Mouse (Mus musculus) c-Kit-positive CD71-positive TER-119-positive erythroid progenitor cells, embryonic 14.5 days (primary cell): ENCODE measurements around the gene Stim1.
"Not testable (repeated sequence)": the region's sequence is repeated elsewhere in the genome, so short reads cannot be mapped to it uniquely, and the experiment has no call there.

Source experiments
- DNase-seq: peaks from one replicate; pipeline ENCODE4 v3.0.0-alpha.2; 2013; ENCODE audit warnings: low spot score

Gene Stim1

DNA sequence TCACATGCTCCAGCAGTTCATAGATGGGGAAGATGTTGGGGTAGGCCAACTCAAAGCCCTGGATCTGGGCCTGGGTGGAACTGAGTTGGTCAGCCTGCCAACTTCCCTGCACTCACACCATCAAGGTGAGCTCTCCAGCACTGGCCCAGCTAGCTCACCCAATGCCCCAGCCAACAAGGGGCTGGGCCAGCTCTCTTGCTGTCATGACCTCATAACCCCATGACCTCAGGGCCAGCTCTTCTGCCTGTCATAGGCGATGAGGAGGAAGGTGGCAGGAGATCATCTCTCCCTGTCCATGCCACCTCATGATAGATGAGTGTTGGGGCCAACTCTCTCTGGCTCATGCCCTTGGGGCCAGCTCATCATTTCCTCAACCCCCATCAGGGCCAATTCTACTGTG is 96.2 kb downstream of the Stim1 start:
- DNase-seq = no peak

DNA sequence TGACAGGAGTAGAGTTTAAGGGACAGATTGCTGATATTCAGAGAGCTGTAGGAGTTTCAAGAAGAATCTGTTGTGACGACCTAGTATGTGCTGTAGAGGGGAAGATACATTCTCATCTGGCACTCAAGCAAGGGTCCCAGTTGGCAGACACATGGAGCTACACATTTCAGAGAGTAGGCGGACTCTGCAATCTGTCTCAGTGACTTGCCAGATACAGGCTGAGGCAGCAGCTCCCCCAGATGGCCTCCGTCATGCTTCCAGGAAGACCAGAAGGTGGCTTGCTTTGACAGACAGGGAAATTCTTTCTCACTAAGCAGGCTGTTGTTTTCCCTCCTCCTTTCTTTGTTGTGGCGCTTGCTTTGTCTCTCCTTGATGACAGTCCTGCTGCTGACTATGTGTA is 102.1 kb downstream of the Stim1 start:
- DNase-seq = no peak

DNA sequence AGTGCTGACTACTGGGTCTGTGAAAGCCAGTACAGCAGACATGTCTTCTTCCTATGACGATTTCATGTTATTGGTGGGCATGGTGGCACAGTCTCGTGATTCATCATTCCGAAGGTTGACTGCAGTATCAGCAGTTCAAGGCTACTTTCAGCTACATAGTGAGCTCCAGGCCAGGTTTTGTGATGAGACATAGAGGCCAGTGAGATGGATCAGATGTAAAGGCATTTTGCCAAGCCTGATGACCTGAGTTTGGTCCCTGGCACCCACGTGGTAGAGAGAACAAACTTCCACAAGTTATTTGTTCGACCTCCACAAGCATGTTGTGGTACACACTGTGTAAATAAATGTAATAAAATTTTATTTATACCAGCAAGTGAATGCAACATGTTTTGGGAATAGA is 102.9 kb downstream of the Stim1 start:
- no peak for DNase-seq

DNA sequence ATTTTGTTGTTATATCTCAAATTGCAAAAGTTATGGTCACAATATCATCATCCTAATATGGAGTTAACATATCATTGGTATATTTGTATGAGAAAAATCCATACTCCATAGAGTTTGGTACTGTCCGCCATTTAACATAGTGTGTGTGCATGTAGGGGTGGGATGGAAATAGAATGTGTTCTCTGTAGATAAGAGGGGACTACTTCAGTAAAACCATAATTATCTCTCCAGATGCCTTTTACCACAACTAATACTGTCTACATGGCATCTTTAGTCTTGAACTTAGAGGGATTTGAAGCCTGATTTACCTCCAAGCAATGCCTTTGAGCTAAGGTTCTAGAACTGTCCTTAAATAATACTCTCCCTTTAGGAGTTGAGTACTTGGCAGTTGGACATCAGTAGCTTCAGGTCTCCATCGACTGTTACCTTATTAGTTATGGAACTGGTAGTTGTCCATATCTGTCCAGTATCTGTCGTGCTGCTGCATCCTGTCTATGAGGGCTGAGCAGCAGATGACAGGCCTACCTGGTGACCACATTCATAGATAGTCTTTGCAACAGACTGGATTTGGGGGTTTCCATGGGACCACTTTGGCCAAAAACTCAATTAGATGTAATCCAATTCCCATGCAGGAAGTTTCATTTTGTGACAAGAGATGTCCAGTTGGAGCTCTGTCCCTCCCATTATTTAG is 105.9 kb downstream of the Stim1 start:
- peak; percentile 42 for DNase-seq

DNA sequence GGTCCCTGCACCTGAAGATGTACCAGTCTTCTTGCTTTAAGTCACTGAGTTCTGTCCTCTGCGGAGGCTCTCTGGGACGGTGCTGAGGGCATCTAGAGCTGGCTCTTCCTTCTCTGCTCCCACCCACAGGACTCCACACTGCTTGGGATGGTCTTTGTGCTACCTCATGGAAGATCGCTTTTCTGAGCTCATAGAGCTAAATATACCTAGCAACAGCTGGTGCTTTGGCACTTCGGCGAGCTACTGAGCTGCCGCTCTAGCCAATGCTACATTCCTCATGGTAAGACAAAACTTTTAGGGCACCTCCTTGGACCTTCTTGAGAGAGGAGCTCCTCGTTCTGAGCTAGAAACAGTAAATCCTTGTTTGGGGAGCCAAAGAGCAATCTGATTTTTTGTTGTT is 115.6 kb downstream of the Stim1 start:
- DNase-seq = no peak

DNA sequence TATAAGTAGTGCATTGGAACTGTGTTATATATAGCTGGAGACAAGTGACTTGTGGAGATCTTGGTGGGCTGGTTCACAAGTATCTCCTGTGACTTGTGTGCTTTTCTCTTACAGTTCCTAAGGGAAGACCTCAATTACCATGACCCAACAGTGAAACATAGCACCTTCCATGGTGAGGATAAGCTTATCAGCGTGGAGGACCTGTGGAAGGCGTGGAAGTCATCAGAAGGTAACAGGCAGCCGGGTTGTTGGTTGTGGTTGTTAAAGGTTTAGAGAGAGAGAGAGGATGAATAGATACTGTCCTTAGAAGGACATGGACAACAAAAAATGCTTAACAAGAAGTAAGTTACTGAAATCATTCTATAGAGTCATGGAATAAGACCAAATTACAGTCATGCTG is 118.4 kb downstream of the Stim1 start:
- no peak for DNase-seq

DNA sequence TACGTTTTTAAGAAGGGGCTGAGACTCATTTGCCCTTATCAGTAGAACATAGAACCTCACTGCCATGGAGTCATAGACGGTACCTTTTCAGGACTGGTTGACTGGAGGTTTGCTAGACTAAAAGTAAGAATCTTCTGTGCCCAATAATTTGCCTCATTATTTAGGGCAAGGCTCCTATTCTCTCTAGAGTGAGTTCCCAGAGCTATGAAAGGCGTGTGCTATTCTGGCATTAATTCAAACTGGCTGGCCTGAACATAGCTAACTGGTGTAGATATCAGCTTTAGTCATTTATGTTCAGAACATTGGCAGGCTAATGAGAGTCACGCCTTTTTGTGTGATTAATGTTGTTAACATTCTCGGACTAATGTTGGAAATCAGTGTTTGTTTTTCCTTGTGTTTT is 121.5 kb downstream of the Stim1 start:
- no peak for DNase-seq

DNA sequence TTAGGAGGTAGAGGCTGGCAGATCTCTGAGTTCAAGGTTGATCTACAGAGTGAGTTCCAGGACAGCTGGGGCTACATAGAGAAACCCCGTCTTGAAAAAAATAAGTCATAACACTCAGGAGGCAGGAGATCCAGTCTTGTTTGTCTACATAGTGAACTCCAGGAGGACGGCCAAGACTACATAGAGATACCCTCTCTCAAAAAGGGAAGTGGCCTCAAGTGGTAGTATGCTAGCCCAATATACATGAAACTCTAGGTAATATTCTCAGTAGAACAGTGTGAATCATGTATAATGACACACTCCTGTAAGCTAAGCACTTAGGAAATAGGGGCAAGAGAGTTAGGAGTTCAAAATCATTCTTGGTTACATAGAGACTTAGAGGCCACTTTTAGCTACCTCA is 126.3 kb downstream of the Stim1 start:
- DNase-seq = no peak

DNA sequence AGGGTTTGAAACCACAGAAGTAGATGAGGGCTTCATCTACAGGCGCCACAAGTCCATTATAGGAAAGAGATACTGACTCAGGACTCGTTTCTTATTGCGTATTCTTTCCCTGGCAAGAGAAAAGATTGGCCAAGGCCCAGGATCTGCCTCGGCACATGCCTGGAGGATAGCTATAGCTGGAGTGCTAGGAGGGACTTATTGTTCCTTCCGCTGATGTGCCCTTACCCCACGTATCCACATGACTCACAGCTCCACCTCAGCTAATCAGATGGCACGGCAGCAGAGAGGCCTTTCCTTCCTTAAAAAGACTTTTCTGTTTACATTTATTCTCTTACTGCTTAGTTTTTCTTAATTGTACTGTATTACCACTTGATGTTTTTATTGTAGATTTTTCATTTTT is 128.3 kb downstream of the Stim1 start:
- no peak for DNase-seq

DNA sequence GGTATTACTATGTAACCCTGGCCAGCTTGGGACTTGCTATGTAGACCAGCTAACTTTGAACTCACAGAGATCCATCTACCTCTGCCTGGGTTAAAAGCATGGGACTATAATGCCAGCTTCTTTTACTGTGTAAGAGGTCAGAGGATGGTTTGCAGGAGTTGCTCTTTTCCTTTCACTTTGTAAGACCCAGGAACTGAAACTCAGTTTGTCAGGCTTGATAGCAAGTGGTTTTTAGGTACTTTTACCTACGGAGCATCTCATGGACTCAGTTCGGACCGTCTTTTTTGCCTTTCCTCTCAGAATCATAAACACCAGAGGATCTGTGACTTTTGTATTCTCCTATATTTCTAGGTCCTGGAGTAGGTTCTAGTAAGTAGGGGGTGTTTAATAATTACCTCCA is 128.7 kb downstream of the Stim1 start:
- no peak for DNase-seq

DNA sequence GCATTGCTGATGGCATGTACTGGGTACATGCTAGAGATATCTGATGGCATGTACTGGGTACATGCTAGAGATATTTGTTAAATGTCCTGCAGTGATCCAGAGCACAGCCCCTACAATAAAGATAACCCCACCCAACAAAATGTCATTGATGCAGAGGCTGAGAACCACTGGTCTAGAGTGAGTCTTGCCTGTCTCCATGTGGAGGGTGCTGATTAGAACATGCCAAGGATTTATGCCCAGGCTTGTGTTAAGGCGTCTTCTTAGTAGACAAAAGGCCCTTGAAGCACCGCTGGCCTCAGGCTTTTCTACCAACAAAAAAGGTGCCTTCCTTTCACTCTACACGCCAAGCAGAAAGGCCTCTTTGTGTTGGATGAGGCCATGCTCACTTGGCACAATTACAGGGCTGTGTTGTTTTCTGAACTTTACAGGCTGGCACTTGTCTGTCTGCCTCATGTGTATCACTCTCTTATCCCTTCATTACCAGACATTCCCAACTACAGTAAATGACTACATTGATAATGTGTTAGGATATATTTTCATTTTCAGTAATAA is 131.7 kb downstream of the Stim1 start:
- DNase-seq = no peak

DNA sequence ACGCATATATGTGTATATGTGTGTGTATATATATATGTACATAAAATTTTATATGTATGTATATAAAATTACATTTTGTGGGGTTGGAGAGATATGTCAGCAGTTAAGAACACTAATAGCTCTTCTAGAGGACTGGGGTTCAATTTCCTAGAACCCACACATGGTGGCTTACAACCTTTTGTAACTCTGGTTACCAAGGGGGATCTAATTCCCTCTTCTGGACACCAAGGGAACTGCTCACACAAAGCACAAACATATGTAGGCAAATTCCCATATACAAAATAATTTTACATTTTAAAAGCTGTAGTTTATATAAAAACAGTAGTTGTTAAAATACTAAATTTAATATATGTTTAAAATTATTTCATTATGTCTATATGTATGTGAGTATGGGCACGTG is 136.5 kb downstream of the Stim1 start:
- no peak for DNase-seq

DNA sequence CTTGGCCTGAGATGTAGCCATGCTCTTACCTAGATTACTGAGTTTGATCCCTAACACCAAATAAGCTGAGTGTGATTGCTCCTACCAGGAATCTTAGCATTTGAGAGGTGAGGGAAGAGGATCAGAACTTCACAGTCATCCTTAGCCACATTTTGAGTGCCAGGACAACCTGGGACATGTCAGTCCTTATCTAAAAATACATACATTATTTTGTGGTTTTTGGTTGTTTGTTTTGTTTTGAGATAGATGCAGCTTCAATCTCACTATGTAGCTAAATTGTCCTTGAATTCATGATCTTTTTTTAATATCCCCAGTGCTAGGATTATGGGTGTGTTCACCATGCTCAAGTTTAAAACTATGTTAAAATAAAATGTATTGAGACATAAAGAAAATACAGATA is 139.8 kb downstream of the Stim1 start:
- no peak for DNase-seq

DNA sequence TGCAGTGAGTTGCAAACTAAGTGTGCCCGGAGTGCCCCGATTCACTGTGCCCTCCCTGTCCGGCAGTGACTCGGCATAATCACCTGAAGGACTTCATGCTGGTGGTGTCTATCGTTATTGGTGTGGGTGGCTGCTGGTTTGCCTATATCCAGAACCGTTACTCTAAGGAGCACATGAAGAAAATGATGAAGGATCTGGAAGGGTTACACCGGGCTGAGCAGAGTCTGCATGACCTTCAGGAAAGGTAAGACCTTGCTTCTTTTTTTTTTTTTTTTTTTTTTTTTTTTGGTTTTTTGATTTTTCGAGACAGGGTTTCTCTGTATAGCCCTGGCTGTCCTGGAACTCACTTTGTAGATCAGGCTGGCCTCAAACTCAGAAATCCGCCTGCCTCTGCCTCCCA is 147.7 kb downstream of the Stim1 start:
- DNase-seq = not testable (repeated sequence)

DNA sequence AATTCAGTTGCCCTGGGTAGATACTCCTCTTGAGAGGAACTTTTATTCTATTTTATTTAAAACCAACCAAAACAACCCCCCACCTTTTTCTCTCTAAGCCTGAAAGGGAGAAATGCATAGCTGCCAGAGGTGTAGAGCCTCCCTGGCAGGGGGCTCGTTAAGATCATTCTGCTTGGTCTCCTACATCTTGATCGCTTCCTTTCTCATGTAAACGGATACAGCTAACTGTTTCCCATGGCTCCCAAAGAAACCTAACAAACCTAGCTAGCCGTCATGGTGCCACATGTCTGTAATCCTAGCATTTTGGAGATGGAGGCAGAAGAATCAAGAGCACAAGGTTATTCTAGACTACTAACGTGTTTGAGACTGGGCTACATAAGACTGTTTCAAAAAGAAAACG is 148.2 kb downstream of the Stim1 start:
- no peak for DNase-seq

DNA sequence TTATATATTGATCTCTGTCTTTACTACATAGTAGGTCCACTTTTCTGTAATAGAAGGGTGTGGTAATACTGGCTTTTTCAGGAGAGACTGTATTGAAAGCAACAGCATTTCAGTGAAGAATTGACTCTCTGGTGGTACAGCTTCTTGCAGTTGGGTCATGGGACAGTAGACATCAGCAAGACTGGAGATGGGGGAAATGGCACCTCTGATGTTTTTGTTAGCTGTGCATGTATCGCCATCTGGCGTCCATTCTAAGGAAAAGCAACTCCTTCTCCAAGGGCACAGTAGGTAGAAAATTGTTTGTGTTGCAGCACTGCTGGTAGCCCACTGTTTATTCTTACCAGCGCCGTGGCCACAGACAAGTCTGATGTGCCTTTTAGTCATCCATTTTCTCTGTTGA is 149.8 kb downstream of the Stim1 start:
- DNase-seq = peak; percentile 71

DNA sequence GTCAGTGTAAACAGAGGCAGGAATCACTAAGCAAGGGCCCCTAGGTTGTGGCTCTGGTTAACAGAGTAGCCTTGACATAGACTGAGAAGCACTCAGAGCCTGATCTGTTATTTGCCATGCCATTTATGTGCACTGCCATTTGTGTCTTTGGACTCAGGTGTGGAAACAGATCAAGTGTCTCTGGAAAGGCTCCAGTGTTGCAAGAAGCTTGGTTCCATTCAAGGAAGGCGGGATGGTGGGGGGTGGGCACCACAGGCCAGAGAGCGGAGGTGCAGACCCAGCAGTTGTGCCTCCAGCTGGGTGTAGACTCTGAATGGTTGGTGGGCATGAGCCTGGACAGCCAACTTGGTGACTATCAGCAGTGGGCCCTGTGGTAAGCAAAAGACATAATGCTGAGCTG is 154.4 kb downstream of the Stim1 start:
- DNase-seq = no peak

DNA sequence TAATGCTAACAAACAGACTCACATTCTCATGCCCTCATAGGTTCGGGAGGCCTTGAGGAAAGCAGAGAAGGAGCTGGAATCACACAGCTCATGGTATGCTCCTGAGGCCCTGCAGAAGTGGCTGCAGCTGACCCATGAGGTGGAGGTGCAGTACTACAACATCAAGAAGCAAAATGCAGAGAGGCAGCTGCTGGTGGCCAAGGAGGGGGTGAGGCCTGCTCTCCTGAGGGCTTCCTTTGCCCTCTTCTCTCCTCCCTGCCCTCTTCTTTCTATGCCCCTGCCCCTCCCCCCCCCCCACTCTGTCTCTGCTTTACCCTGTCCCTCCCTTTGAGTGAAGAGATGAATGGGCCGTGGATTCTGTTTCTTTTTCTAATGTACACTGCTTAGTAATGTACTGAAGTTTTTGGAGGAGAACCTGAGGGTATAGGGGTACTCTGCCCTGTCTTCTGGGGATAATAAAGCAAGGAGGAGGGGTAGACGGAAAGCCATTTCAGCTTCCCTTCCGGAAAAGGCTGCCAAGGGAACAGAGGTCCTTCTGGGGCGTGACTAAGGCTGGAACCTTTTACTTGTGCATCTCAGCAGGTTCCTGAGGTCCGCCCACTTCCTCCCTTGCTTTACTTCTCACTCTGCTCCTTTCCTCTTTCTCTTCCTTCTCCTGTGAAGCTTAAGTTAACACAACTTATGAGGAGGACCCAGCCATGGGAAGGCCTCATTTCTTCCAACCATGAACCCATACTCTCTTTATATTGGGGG is 158.5 kb downstream of the Stim1 start:
- no peak for DNase-seq

DNA sequence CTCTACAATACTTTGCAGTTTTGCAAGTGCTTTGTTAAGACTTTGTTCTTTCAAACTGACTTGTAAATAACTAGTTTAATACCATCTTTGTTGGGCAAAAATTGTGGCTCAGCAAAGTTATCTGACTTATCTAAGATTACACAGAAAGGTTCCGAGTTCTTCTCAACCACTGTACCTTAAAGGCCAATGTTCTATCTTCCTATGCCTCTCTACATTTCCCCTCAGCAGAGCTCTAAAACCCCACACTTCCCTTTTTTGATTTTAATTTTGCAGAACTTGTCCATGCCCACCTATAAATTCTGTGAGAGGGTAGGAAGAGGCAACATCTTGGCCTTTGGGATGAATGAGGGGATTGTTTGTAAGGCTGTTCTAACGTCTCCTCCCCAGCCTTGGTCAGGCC is 166.7 kb downstream of the Stim1 start:
- DNase-seq = no peak

DNA sequence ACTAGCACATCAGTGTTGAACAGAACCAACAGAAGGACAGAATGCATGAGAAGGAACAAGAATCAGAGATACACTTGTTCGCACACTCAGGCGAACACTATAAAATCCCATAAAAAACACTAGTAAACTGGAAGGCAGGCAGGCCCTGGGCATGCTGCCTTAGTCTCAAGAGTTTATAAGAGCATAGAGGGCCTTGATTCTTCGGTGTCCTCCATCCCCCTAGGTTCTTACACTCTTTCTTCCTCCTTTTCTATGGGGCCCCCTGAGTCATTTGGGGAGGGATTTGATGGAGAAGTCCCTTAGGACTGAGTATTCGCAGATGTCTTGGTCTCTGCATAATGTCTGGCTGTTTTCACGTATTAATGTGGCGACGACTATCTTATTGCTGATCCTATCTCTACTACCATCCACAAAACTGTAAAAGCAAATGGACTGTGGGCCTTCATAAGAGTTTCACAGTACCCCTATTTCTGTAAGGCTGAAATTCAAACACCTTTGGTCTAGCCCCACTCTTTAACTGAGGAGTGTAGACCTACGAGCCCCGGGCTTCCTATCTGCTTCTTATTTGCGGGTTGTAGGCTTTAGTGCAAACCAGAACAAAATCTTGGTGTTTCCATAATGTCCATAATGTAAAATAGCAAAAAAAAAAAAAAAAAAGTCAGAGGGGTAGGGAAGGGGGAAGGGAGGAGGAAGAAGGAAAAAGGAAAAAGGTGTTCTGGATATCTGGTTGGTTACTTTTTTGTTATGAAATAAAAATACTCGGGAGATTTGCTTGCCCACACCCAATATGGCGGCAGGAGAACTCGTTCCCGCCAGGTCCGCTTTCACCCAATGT is 173.4 kb downstream of the Stim1 start:
- no peak for DNase-seq

DNA sequence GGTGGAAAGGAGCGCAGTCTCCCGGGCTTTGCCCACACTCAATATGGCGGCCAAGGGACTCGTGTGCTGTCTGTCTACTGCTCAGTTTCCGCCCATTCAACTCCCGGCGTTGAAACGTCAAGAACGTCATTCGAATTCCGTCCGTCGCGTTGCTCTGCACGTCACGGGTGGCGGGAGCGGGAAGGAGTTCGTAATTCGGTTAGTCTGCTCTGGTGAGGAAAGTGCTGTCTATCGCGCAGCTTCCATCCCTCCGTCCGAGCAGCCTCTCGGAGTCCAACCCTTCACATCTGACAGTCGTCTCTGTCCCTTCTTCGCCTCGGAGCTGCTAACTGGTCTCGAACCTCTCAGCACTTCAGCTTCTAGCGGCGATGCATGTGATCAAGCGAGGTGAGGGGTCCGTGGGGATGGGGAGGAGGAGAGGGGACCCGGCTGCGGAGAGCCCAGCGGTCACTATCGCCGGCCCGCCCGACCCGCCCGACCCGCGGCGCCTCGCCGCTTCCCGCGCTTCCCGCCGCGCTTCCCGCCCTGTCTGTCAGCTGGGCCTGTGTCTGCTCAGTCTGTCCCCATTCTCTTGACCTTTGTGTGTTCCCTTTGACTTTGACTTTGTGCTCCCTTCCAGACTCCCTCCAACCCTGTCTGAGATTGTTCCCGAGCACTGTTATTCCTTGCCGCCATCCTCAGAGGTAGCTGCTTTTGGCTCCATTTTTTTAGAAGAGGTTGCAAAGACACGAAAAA is 174.2 kb downstream of the Stim1 start, which contains the start of gene Rrm1:
Rrm1 (plus strand) TSS at position 39 of the 735 bp plus-strand sequence.
- DNase-seq = peak; percentile 98

DNA sequence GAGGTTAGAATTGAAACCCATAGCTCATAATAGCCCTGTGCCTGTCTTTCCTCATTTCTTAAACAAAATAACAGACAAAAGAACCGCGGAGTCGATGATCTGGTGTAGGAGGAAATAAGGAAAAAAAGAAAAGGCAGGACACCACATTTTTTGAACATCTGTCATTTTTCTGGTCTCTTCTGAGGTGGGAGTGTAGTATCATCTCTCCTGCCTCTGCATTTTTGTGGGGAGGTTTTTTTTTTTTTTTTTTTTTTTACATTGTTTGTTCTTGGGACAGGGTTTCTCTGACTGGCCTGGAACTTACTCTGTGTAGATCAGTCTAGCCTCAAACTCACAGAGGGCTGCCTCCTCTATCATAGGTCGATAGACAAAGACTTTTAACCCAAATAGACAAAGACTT is 174.8 kb downstream of the Stim1 start:
- no peak for DNase-seq
